In genomic region chr4:129206792-129207191, GRCm38 (mm10) we compare ENCODE assay signal across 29 mouse cellular contexts. TPM values are rescaled to one million over a fixed set of nuclear protein-coding genes. Genes with fewer than 3 reads are reported as not detected.
DNase-seq lines count a peak whose midpoint lies in the region; ATAC-seq and TF ChIP-seq lines count a peak whose summit lies in the region.
"Had no signal": no experiment of that assay in that cellular context is flagged by ENCODE, and none has a peak within 500 bp of the region (broad histone marks: within the 10 kb centered on the region; RNA-seq: fewer than 3 reads in every experiment).

No protein-coding gene starts in this region.

- no peak overlapping the region for H3K4me2 ChIP-seq in liver, embryonic 12.5 days
- no peak overlapping the region for H3K4me2 ChIP-seq in liver, embryonic 15.5 days
- H3K4me2 ChIP-seq: embryonic facial prominence, embryonic 13.5 days; embryonic facial prominence, embryonic 15.5 days; forebrain, embryonic 12.5 days had no signal

- H3K27ac ChIP-seq in liver, adult 2 months (replicated peaks; ENCODE audit: insufficient read depth, low read depth, low read length) = peak overlapping the region; percentile 47; the same call in 1 of the 2 replicates
- H3K27ac ChIP-seq in liver, embryonic 12.5 days = no peak overlapping the region
- no peak overlapping the region for H3K27ac ChIP-seq in liver, embryonic 15.5 days (replicated peaks)
- H3K27ac ChIP-seq: embryonic facial prominence, embryonic 13.5 days; embryonic facial prominence, embryonic 15.5 days; forebrain, embryonic 10.5 days; forebrain, embryonic 12.5 days had no signal

- TF ChIP-seq CTCF in liver, adult 2 months (IDR thresholded peaks at IDR 0.05; ENCODE audit: low read depth, low read length) = no peak

- no peak for ATAC-seq in liver, embryonic 12.5 days
- 0 out of 2 replicates have a peak, but pooled peaks have one; percentile 3 for ATAC-seq in liver, embryonic 15.5 days (ENCODE audit: insufficient read depth)
- ATAC-seq: activated CD4-positive, CD25-positive, alpha-beta regulatory T cell, adult 4 months; CD4-positive, CD25-positive, alpha-beta regulatory T cell, adult 4 months; forebrain, embryonic 14.5 days; Patski had no signal

- H3K4me3 ChIP-seq in liver, adult 2 months (ENCODE audit: insufficient read depth, low read depth, low read length) = no peak overlapping the region
- H3K4me3 ChIP-seq in liver, embryonic 12.5 days = no peak overlapping the region
- no peak overlapping the region for H3K4me3 ChIP-seq in liver, embryonic 15.5 days (replicated peaks)
- H3K4me3 ChIP-seq: embryonic facial prominence, embryonic 13.5 days; embryonic facial prominence, embryonic 15.5 days; erythroblast, embryonic 14.5 days; forebrain, embryonic 10.5 days; forebrain, embryonic 12.5 days had no signal

- no peaks in the 10 kb centered on the region for H3K27me3 ChIP-seq in liver, adult 2 months (ENCODE audit: control insufficient read depth, insufficient read depth, low read length)
- H3K27me3 ChIP-seq in liver, embryonic 12.5 days (replicated peaks) = no peaks in the 10 kb centered on the region
- no peaks in the 10 kb centered on the region for H3K27me3 ChIP-seq in liver, embryonic 15.5 days
- H3K27me3 ChIP-seq: CH12.LX; embryonic facial prominence, embryonic 13.5 days; embryonic facial prominence, embryonic 15.5 days; forebrain, embryonic 12.5 days; Patski had no signal

- H3K9me3 ChIP-seq in liver, embryonic 12.5 days (replicated peaks) = no peaks in the 10 kb centered on the region
- H3K9me3 ChIP-seq in liver, embryonic 15.5 days (replicated peaks) = no peaks in the 10 kb centered on the region
- H3K9me3 ChIP-seq: embryonic facial prominence, embryonic 13.5 days; embryonic facial prominence, embryonic 15.5 days; forebrain, embryonic 10.5 days; forebrain, embryonic 12.5 days; G1E had no signal

- 42% methylated on average over 8 of the region's 8 CpGs for WGBS in liver, adult 2 months
- 80% methylated on average over 8 of the region's 8 CpGs for WGBS in liver, embryonic 12.5 days (ENCODE audit: insufficient replicate concordance)
- WGBS in liver, embryonic 15.5 days (ENCODE audit: insufficient replicate concordance) = 78% methylated on average over 8 of the region's 8 CpGs

- no peaks in the 10 kb centered on the region for H3K79me2 ChIP-seq in liver, adult 2 months (ENCODE audit: control insufficient read depth, insufficient read depth, low read length)

- DNase-seq in liver, adult 2 months (ENCODE audit: extremely low read depth, low read depth, low spot score) = peak; percentile 70
- no peak for DNase-seq in liver
- peak; percentile 1 for DNase-seq in urinary bladder, postnatal 14 days (ENCODE audit: low spot score)
- no peak for DNase-seq in urinary bladder, postnatal 10 days (ENCODE audit: low spot score)
- DNase-seq in yolk sac, embryonic 10.5 days (ENCODE audit: low spot score) = peak; percentile 59
- DNase-seq in right cerebral cortex, adult 2 months (ENCODE audit: low spot score in 2 of 2) = no peak
- DNase-seq: adrenal gland, adult 8-10 months; adrenal gland, postnatal 14 days; adrenal gland, postnatal 36 days; B cell, adult 2 months; cerebellum, adult 11-12 months; cerebellum, adult 2 months; cerebellum, adult 9-10 months; cerebellum, postnatal 10 days; cerebellum, postnatal 25 days; embryo, embryonic 11 days had no signal

- H3K4me1 ChIP-seq in liver, adult 2 months (ENCODE audit: control insufficient read depth, insufficient read depth, low read length) = no peaks in the 10 kb centered on the region
- H3K4me1 ChIP-seq in liver, embryonic 12.5 days = no peaks in the 10 kb centered on the region
- 0 out of 2 replicates have a peak, but pooled peaks cover 2% of the 10 kb centered on the region for H3K4me1 ChIP-seq in liver, embryonic 15.5 days (replicated peaks)
- H3K4me1 ChIP-seq: embryonic facial prominence, embryonic 13.5 days; embryonic facial prominence, embryonic 15.5 days; forebrain, embryonic 10.5 days; forebrain, embryonic 12.5 days had no signal

- no peak overlapping the region for H3K9ac ChIP-seq in liver, adult 2 months (ENCODE audit: low read depth, low read length)
- H3K9ac ChIP-seq in liver, embryonic 12.5 days = no peak overlapping the region
- no peak overlapping the region for H3K9ac ChIP-seq in liver, embryonic 15.5 days
- H3K9ac ChIP-seq: embryonic facial prominence, embryonic 13.5 days; embryonic facial prominence, embryonic 15.5 days; forebrain, embryonic 12.5 days had no signal

- no peak for TF ChIP-seq POLR2A in liver, adult 2 months (IDR thresholded peaks at IDR 0.05; ENCODE audit: extremely low read depth, insufficient read depth, low read length)

- H3K36me3 ChIP-seq in liver, adult 2 months (ENCODE audit: control insufficient read depth, insufficient read depth, low read length) = peaks cover 47% of the 10 kb centered on the region
- H3K36me3 ChIP-seq in liver, embryonic 12.5 days = peaks cover 100% of the 10 kb centered on the region
- H3K36me3 ChIP-seq in liver, embryonic 15.5 days (replicated peaks) = peaks cover 99% of the 10 kb centered on the region

RNA-seq across cellular contexts. Expression of gene Yars, which starts 17.2 kb away (rescaled TPM):
- total RNA-seq in liver, adult 2 months (2014; rRNA removed) = 17.2 and 18.5 TPM in 2 replicates
- polyA plus RNA-seq in liver, adult 2 months (2012; rRNA removed) = 10.7 and 15.3 TPM in 2 replicates
- 92.4 and 92.9 TPM in 2 replicates for polyA plus RNA-seq in liver, embryonic 12.5 days (2016; fragmentation: Nextera tagmentation; extraction: Ambion mirVana)
- 60.8 and 62.4 TPM in 2 replicates for polyA plus RNA-seq in liver, embryonic 15.5 days (2015; fragmentation: Nextera tagmentation; extraction: Ambion mirVana)

RNA-seq across cellular contexts. Expression of gene S100pbp, which starts 17.3 kb away (rescaled TPM):
- total RNA-seq in liver, adult 2 months (2014; rRNA removed) = 13.4 TPM in 2 replicates
- polyA plus RNA-seq in liver, adult 2 months (2012; rRNA removed) = 7.3 and 10.0 TPM in 2 replicates
- 10.9 and 12.1 TPM in 2 replicates for polyA plus RNA-seq in liver, embryonic 12.5 days (2016; fragmentation: Nextera tagmentation; extraction: Ambion mirVana)
- polyA plus RNA-seq in liver, embryonic 15.5 days (2015; fragmentation: Nextera tagmentation; extraction: Ambion mirVana) = 6.0 and 6.6 TPM in 2 replicates

RNA-seq across cellular contexts. Expression of gene C77080, which starts 54.4 kb away (rescaled TPM):
- total RNA-seq in liver, adult 2 months (2014; rRNA removed) = 8.9 and 17.9 TPM in 2 replicates
- 46.6 and 60.7 TPM in 2 replicates for polyA plus RNA-seq in liver, adult 2 months (2012; rRNA removed)
- 0.72 and 0.92 TPM in 2 replicates for polyA plus RNA-seq in liver, embryonic 12.5 days (2016; fragmentation: Nextera tagmentation; extraction: Ambion mirVana)
- 1.1 and 1.6 TPM in 2 replicates for polyA plus RNA-seq in liver, embryonic 15.5 days (2015; fragmentation: Nextera tagmentation; extraction: Ambion mirVana)

Comparison
In these comparisons a context has a peak if more than half of its experiments do, and no peak if none do; other contexts are left out.
1. DNase-seq: peak in liver, adult 2 months (single experiment), urinary bladder, postnatal 14 days (single experiment) and yolk sac, embryonic 10.5 days (single experiment); none in liver (single experiment), urinary bladder, postnatal 10 days (single experiment) and right cerebral cortex, adult 2 months (0 of 2).
2. RNA of gene C77080, which starts 54.4 kb away (polyA plus RNA-seq): 46.6 to 60.7 TPM in liver, adult 2 months; 1.1 to 1.6 TPM in liver, embryonic 15.5 days and 0.72 to 0.92 TPM in liver, embryonic 12.5 days; every median in the first group is over 10 times any median in the second.